Mouse (Mus musculus): ENCODE measurements around the gene A930033H14Rik. TPM values are rescaled to one million over a fixed set of nuclear protein-coding genes. Genes with fewer than 3 reads are reported as not detected.

Gene A930033H14Rik
- polyA plus RNA-seq, 1 experiment: 1.1 TPM

DNA sequence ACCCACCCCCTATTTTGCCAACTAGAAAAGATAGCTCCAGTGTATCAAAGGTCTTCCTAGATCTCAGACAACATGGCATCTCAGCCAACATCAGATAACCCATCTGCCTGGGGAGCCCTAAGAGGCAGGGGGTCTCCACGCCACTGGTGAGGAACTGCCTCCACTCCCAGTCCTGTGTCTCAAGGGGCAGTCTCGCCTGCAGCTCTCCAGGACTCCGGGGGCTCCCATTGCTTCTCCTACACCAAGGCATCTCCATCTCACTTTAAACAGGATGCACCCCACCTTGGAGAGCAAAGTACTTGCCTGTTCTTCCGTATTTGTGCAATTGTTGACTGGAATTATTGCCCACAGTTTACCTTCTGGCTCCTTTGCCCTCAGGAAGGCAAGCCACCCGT is 40.8 kb upstream of the A930033H14Rik start:
- H3K27me3 ChIP-seq (replicated peaks; ENCODE audit: control insufficient read depth, insufficient read depth, low read length): no peaks in the 10 kb centered on the region
- H3K4me3 ChIP-seq (ENCODE audit: insufficient read depth, low read depth, low read length): no peak overlapping the region
- DNase-seq: no peak
- no peak for TF ChIP-seq CTCF (conservative IDR thresholded peaks at IDR 0.05; ENCODE audit: insufficient read depth, insufficient read length, low read depth, low read length)
- no peak for TF ChIP-seq POLR2A (IDR thresholded peaks at IDR 0.05; ENCODE audit: low read depth, low read length)
- H3K27ac ChIP-seq (ENCODE audit: insufficient read depth, low read depth, low read length): peak overlapping the region; percentile 96
- no peaks in the 10 kb centered on the region; the same call in 1 of the 2 replicates for H3K36me3 ChIP-seq (ENCODE audit: control insufficient read depth, insufficient read depth, low read length)
- H3K4me1 ChIP-seq (ENCODE audit: control insufficient read depth, insufficient read depth, low read length): peaks cover 39% of the 10 kb centered on the region
- WGBS: 30% methylated on average over 5 of the region's 5 CpGs

DNA sequence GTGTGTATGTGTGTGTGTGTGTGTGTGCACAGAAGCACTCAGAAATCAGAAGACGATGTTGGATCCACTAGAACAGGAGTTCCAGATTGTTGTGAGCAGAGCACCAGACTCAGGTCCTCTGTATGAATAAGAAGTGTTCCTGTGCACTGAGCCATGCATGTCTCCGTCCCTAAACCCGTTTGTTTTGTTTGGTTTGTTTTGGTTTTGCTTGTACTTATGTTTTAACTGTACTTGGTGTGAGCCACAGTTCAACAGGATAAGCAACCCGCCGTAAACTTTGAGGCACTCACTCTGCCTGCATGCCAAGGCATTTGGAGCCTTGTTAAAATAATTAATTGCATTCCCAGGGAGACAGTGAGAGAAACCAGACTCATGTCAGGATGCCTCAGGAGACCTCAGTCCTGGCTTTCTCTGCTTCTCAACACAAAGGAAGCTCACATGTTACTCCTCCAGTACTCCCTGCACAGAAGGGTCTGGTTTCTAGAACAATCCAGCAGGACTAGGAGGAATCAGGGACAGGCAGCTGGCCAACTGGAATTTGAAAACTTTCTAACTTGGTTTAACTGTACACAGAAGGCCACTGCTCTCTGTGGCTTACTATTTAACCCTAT is 40.3 kb upstream of the A930033H14Rik start:
- H3K36me3 ChIP-seq (ENCODE audit: control insufficient read depth, insufficient read depth, low read length): no peaks in the 10 kb centered on the region; the same call in 1 of the 2 replicates
- H3K4me1 ChIP-seq (ENCODE audit: control insufficient read depth, insufficient read depth, low read length): peaks cover 43% of the 10 kb centered on the region
- peak overlapping the region; percentile 96 for H3K27ac ChIP-seq (ENCODE audit: insufficient read depth, low read depth, low read length)
- no peak for TF ChIP-seq CTCF (conservative IDR thresholded peaks at IDR 0.05; ENCODE audit: insufficient read depth, insufficient read length, low read depth, low read length)
- no peak for TF ChIP-seq POLR2A (IDR thresholded peaks at IDR 0.05; ENCODE audit: low read depth, low read length)
- peak; percentile 92 for DNase-seq
- H3K4me3 ChIP-seq (ENCODE audit: insufficient read depth, low read depth, low read length): no peak overlapping the region
- 10% methylated on average over 5 of the region's 5 CpGs for WGBS
- no peaks in the 10 kb centered on the region for H3K27me3 ChIP-seq (replicated peaks; ENCODE audit: control insufficient read depth, insufficient read depth, low read length)

DNA sequence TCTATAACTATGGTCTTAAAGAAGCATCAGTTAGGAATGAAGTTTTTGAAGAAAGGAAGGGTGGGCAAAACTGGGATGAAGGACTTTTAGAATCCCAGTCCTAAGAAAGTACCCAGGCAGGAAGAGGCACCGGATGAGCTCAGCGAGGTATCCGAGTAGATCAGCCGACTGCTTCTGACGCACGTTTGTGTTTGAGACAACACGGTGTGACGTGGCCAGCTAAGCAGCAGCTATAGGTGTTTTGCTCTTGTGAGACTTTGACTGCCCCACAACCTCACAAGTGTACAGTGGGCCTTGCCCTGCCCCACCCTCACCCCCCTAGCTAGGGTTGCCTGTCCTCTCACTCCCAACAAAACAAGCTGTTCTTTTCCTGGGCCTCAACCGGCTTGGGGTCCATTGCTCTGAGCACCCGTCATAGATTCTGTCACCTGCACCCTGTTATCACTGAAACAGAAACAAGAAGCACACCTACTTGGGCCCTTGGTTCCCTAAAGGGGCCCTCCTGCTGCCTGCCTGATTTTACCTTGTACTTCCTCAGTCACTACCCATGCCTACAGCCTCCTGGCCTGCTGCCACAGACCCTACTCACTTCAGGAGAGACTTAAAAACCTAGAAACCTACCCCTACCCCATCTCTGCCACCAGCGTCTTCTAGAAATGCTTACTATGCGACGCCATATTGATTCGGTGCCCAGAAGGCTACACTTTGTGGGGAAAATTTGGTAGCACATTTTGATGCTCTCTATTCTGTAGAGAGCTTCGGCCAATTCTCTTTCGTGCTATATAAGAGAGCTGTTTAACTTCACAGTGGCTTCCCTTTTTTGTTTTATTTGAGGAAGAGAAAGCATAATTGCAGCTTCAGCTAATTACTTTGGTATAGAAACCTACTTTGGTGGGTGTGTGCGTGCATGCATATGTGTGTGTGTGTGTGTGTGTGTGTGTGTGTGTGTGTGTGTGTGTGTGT is 39.5 kb upstream of the A930033H14Rik start:
- WGBS: 72% methylated on average over 17 of the region's 17 CpGs
- DNase-seq: no peak
- H3K36me3 ChIP-seq (ENCODE audit: control insufficient read depth, insufficient read depth, low read length): no peaks in the 10 kb centered on the region; the same call in 1 of the 2 replicates
- H3K4me3 ChIP-seq (ENCODE audit: insufficient read depth, low read depth, low read length): no peak overlapping the region
- peak overlapping the region; percentile 96 for H3K27ac ChIP-seq (ENCODE audit: insufficient read depth, low read depth, low read length)
- H3K4me1 ChIP-seq (ENCODE audit: control insufficient read depth, insufficient read depth, low read length): peaks cover 46% of the 10 kb centered on the region
- TF ChIP-seq CTCF (conservative IDR thresholded peaks at IDR 0.05; ENCODE audit: insufficient read depth, insufficient read length, low read depth, low read length) (no peak), POLR2A (IDR thresholded peaks at IDR 0.05; ENCODE audit: low read depth, low read length) (no peak)
- no peaks in the 10 kb centered on the region for H3K27me3 ChIP-seq (replicated peaks; ENCODE audit: control insufficient read depth, insufficient read depth, low read length)

DNA sequence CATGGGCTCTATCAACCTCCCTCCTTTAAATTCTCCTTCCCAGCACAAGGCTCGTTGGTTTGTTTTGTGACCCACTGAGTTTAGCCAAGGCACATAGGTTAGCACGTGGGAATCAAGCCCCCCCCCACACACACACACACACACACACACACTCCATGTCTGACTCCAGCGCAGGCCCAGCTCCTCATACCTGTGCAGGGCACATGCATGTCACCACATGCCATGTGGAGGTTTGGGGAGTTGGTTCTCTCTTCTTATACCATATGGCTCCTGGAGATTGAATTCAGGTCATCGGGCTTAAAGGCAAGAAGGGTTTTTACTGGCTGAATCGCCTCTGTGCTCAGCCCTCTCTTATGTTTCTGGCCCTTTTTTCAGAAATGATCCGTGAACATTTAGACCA is 38.4 kb upstream of the A930033H14Rik start:
- 79% methylated on average over 6 of the region's 6 CpGs for WGBS
- TF ChIP-seq CTCF (conservative IDR thresholded peaks at IDR 0.05; ENCODE audit: insufficient read depth, insufficient read length, low read depth, low read length): no peak
- no peak for TF ChIP-seq POLR2A (IDR thresholded peaks at IDR 0.05; ENCODE audit: low read depth, low read length)
- H3K27me3 ChIP-seq (replicated peaks; ENCODE audit: control insufficient read depth, insufficient read depth, low read length): no peaks in the 10 kb centered on the region
- DNase-seq: no peak
- peaks cover 56% of the 10 kb centered on the region for H3K4me1 ChIP-seq (ENCODE audit: control insufficient read depth, insufficient read depth, low read length)
- H3K4me3 ChIP-seq (ENCODE audit: insufficient read depth, low read depth, low read length): no peak overlapping the region
- peak overlapping the region; percentile 56 for H3K27ac ChIP-seq (ENCODE audit: insufficient read depth, low read depth, low read length)
- H3K36me3 ChIP-seq (ENCODE audit: control insufficient read depth, insufficient read depth, low read length): no peaks in the 10 kb centered on the region; the same call in 1 of the 2 replicates

DNA sequence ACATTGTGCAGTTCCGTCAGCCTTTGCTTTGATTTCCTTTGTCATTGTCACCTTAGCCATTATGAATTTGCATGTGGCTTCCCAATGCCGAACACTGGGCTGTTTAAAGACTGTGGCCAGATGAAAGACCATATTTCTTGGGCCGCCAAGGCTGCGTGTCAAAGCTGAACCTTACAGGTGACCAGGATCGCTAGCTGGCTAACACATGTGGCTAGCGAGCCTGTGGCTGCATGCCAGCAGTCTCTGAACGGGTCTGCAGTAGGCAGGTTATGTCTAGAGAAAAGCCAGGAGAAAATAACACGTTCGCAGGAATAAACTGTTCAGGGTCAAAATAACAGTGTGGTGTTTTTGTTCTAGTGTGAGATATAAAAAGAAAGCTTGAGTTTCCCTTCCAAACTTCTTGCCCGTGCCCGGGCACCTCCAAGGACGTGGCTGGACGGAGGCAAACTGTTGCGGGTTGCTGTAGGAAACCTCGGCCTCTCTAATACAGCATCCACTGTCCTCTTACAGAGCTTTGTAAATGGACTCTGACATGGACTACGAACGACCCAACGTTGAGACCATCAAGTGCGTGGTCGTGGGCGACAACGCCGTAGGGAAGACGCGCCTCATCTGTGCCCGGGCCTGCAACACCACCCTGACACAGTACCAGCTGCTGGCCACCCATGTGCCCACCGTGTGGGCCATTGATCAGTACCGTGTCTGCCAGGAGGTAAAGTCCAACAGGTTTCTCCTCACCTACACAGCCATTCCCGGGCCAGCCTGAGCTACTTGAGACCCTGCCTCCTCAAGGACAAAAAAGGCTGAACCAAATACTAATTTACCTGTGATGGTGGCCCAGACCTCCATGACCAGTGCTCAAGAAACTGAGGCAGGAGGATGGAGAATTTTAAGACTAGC is 35.6 kb upstream of the A930033H14Rik start:
- TF ChIP-seq CTCF (conservative IDR thresholded peaks at IDR 0.05; ENCODE audit: insufficient read depth, insufficient read length, low read depth, low read length): no peak
- no peak for TF ChIP-seq POLR2A (IDR thresholded peaks at IDR 0.05; ENCODE audit: low read depth, low read length)
- peaks cover 60% of the 10 kb centered on the region for H3K4me1 ChIP-seq (ENCODE audit: control insufficient read depth, insufficient read depth, low read length)
- no peaks in the 10 kb centered on the region; the same call in 1 of the 2 replicates for H3K36me3 ChIP-seq (ENCODE audit: control insufficient read depth, insufficient read depth, low read length)
- no peak overlapping the region for H3K4me3 ChIP-seq (ENCODE audit: insufficient read depth, low read depth, low read length)
- 67% methylated on average over 29 of the region's 29 CpGs for WGBS
- DNase-seq: peak; percentile 76
- no peaks in the 10 kb centered on the region for H3K27me3 ChIP-seq (replicated peaks; ENCODE audit: control insufficient read depth, insufficient read depth, low read length)
- peak overlapping the region; percentile 47 for H3K27ac ChIP-seq (ENCODE audit: insufficient read depth, low read depth, low read length)

DNA sequence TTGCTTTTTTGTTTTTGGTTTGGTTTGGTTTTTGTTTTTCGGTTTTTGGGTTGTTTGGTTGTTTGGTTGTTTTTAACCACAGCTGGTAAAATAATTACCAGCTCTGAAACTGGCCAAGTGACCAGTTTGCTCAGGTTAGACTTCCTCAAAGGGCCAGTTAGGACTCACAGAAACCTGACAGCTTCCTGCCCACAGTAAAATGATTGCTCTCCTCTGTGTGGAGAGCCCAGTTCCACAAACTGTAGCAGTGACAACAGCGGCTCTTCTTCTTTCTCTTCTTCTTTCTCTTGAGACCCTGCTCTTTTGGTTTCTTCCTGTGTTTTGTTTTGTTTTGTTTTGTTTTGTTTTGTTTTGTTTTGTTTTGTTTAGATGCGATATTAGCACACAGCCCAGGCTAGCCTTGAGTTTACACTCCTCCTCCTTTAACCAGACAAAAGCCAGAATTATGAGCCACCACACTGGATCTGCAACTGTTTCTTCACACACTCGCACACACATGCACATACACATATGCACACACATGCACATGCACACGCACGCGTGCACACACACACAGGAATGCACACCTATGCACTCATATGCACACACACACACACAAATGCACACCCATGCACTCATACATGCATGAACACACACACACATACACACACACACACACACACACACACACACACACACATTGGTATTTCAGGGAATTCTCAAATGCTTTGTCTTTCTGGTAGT is 34.6 kb upstream of the A930033H14Rik start:
- WGBS: 85% methylated on average over 7 of the region's 7 CpGs
- Histone ChIP-seq H3K27me3 (replicated peaks; ENCODE audit: control insufficient read depth, insufficient read depth, low read length) (no peaks in the 10 kb centered on the region), H3K4me1 (ENCODE audit: control insufficient read depth, insufficient read depth, low read length) (peaks cover 51% of the 10 kb centered on the region), H3K36me3 (ENCODE audit: control insufficient read depth, insufficient read depth, low read length) (no peaks in the 10 kb centered on the region; the same call in 1 of the 2 replicates), H3K27ac (ENCODE audit: insufficient read depth, low read depth, low read length) (peak overlapping the region; percentile 47; the same call in 1 of the 2 replicates), H3K4me3 (ENCODE audit: insufficient read depth, low read depth, low read length) (no peak overlapping the region)
- TF ChIP-seq CTCF (conservative IDR thresholded peaks at IDR 0.05; ENCODE audit: insufficient read depth, insufficient read length, low read depth, low read length) (no peak), POLR2A (IDR thresholded peaks at IDR 0.05; ENCODE audit: low read depth, low read length) (no peak)
- DNase-seq: no peak
